Mouse (Mus musculus): ENCODE measurements around the gene Rdh11.
"Not testable (repeated sequence)": the region's sequence is repeated elsewhere in the genome, so short reads cannot be mapped to it uniquely, and the experiment has no call there.

Gene Rdh11

DNA sequence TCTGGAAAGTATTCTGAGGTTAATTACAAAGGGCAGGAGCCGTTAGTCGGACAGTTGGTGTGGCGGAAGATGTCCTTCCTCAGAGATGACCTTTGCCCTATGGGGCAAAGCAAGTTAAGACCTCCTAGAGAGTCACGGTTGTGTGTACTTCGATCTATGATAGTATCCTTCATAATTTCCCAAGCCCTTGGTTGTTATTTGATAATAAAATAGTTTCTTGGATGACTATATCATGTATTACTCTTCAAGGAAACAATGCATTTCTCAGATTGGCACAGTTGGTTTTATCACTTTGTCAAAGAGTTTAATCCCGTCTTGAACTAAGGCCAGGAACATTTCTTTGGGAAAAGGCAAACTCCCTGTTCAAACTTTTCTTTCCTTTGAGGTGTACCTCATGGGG is at the start of gene Rdh11:
Gene Rdh11, minus strand, starts transcription at position 101 of the 400 bp plus-strand sequence.
- peak; percentile 38 for DNase-seq

DNA sequence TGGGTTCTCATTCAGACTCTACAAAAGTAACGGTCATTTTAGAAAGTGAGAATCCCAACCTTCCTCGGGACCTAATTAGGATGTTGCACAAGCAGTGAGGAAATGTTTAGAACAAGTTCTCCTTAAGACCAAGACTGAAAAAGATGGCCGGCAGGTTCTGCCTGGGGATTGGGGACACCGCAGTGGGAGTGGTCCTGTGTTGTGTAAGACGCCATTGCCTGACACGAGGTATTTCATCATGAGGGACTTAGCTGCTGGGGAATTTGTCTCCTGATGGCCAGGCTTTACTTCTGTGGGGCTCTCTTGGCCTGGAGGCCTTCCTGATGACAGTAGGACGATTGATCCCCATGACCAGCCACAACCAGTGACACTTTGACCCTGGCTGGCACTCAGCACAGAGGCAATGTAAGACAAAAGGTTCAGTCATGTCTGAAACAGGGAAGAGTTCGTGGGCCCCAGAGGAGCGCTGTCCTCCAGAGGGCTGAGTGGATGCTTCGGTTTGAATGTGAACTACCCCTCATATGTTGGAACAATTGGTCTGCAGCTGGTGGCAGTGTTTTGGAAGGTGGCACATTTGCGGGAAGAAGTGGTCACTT is 43.5 kb upstream of the Rdh11 start:
- no peak for DNase-seq

DNA sequence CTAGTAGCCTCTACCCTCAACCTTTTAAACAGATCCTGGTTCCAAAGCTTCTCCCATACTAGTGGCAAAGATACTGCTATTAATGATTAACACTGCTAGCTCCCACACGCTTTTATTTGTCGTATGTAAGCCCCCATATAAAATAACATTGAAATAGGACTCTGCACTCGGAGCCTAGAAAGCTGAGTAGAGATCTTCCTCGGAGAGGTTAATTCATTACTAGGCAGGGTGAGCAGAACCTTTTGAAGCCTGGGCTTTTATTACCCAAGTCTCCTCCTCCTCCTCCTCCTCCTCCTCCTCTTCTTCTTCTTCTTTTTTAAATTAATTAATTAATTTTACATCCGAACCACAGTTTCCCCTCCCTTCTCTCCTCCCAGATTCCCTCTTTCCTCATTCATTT is 25.4 kb upstream of the Rdh11 start:
- peak; percentile 6 for DNase-seq

DNA sequence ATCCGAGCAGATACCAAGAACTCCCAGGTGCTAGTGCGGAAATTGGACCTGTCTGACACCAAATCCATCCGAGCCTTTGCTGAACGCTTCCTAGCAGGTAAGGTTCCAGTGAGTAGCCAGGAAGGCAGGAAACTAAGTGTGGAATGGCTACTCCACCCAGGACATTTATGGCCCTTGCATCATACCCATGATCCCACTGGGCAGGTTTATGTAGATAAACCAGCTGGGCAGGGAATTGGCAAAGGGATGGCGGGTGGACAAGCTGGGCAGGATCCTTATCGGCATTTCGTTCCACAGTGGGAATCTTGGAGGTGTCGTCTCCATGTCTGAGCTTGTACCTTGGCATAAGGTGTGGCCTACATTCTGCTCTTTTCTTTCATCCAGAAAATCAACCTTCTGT is 19.4 kb upstream of the Rdh11 start:
- DNase-seq: no peak

DNA sequence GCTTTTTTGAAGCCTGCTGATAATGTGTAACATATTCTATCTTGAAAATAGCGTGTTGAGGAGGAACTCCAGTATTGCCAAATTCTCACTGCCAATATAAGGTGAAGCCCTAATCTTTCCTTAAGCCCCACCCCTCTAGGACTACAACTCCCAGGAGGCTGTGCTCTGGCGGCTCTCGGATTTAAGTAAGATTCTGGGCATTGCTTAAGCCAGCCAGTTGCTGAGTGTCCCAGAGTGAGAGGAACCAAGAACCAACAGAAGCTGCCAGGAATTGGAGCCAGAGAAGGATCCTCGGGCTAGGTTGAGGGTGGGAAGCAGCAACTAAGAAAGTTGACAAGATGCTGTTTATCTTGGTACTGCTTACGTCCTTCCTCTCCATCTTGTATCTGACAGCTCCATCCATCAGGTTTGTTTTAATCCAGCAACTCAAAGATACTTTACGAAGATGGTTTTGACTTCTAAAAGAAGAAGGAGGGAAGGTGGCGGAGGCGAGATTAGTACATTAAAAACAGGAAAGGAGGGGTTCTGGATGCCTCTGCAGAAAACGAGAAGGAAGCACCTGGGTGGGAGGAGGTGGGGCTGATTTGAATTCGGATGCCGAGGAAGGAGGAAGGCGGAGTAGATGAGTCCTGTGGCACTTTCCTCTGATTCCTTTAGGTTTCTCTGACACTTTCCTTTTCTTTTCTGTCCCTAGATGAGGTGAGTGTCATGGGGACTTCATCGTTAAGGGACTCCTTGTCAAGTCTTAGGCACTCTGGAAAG is 16.8 kb upstream of the Rdh11 start, which contains the start of gene Rdh12:
Gene Rdh12, plus strand, starts transcription at position 212 of the 762 bp plus-strand sequence.
- DNase-seq: no peak

DNA sequence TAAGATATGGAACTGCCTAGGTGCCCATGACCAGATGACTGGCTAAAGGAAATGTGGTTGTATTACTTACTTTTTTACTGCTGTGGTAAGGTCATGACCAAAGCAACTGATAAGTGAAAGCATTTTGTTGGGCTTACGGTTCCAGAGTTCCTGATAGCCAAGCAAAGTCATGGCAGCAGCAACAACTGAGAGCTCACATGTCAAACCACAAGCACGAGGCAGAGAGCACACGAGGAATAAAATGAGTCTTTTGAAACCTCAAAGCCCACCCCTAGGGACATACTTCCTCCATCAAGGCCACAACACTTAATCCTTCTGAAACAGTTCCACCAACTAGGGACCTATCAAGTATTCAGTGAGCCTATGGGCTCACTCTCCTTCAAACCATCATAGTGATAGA is 9.8 kb upstream of the Rdh11 start:
- no peak for DNase-seq

DNA sequence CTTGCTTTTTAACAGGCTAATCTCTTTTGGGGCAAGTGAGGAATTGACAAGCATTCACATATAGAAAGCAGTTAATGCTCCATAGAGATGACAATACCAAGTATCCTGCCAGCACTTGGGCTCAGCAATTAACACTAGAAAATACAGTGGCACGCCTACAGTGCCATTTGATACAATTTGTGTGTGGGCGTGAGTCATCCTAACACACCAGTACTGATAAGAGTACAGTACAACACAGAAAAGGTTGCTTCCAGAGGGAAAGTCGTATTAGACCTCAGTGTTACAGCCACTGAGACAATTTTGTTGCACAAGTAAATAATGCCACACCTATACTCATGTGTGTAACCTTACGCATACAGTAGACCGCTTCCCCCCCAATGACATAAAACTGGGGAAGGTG is 5.0 kb upstream of the Rdh11 start:
- DNase-seq: no peak

DNA sequence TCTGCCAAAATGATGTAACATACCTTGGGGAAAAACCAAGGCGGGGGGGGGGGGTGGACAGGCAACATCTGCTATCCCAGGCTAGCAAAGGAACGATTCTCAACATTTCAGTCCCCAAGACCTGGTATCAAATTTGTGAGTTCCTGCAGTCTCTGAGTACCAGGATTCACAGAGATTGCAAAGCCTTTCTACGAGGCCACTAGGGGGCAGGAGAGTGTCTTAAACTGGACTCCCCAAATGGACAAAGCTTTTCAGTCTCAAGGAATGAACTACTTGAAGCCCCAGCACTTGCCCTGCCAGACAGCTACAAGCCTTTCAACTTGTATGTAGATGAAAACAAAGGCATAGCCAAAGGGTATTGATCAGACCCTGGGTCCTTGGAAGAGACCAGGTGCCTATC is 1.3 kb upstream of the Rdh11 start:
- peak; percentile 72 for DNase-seq

DNA sequence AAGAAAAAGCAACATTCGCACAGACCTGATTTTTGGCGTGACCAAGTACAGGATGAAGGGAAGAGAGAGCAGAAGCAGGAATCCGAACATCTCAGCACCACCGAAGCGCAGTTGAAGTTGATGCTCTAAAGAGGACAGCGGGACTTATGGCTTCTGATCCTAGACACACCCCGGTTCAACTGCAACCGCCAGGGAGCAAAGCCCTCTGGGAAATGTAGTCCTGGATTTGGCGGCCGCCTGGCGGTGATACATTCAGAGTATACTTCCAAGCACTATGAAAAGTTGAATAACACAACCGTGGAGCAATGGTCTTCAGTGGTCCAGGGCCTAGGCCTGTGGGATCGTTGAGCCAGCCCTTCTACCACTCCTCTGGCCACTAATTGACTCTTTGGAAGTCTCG is 392 bp downstream of the Rdh11 start:
- DNase-seq: peak; percentile 72

DNA sequence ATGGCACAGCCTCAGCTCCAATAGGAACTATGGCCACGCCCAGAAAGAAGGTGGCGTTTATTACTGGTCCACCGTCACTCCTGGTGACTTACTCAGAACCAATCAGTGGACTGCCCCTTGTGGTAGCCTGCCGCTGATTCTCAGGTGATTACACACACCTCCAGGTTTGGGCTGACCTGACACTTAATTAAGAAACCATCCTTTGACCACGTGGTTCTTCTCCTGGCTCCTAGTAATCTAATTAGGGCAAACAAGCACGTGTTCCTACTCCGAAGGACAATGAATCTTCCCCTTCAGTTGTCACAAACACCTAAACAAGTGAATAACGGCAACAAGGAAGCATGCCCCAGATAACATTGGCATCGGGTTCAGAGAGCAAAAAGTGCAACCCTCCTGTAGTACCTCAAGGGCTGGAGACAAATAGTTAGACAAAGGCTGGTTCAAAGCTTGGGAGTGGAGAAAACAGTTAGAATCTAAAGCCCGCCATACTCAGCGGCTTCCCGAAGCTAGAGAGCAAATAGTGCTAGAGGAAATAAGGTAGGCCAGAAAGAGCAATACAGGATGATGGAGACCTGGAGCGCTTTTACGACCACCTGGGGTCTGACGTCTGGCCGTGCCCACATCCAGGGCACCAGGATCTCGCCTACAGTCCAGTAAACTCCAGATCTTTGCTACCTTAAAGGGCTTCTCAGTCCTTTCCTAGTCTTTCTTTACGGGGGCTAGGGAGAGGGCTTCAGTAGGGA is 991 bp downstream of the Rdh11 start:
- peak; percentile 58 for DNase-seq

DNA sequence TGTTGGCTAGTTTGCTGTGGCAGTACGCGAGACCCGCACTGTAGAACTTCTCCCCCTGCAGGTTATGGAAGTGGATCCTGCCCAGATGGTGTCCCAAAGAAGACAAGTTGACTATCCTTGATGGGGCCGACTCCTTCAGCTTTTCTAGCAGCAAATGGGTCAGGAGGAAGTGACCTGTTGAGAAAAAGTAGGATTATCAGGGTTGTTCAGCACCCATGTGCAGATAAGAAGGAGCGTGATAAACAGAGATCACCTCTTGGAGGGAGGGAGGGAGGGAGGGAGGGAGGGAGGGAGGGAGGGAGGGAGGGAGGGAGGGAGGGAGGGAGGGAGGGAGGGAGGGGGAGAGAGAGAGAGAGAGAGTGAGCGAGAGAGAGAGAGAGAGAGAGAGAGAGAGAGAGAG is 6.9 kb downstream of the Rdh11 start:
- not testable (repeated sequence) for DNase-seq

DNA sequence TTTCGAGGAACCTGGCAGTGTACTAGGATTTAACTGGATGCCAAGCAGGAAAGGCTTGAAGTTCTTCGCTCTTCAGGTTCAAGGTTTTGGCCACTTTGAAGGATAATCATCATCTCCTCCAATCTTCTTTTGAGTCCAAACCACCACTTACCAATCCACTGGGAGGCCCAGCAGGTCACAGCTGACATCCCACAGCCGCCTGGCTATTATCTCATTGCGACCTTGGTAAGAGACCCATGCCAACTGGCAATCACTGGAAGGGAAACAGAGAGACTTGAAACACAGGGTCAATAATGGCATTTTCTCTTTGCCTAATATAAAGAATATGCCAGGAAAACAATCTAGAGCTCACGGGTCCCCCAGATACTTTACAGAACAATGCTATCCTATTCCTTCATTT is 16.1 kb downstream of the Rdh11 start:
- DNase-seq: no peak

DNA sequence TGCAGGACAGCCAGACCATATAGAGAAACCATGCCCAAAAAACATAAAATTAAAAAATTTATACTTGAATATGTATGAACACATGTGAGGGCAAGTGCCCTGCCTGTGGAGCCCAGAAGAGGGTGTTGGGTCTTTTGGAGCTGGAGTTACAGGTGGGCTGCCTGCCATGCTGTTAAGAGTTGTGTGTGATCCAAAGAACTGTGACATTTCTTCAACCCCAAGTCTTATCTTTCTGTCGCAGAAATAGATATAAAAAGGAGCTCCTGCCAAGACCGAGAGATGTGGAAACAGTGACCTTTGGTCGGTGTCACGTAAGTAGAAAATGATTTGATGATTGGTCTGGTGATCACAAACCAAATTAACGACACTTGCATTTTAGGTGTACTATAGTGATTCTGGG is 18.4 kb downstream of the Rdh11 start:
- DNase-seq: no peak

DNA sequence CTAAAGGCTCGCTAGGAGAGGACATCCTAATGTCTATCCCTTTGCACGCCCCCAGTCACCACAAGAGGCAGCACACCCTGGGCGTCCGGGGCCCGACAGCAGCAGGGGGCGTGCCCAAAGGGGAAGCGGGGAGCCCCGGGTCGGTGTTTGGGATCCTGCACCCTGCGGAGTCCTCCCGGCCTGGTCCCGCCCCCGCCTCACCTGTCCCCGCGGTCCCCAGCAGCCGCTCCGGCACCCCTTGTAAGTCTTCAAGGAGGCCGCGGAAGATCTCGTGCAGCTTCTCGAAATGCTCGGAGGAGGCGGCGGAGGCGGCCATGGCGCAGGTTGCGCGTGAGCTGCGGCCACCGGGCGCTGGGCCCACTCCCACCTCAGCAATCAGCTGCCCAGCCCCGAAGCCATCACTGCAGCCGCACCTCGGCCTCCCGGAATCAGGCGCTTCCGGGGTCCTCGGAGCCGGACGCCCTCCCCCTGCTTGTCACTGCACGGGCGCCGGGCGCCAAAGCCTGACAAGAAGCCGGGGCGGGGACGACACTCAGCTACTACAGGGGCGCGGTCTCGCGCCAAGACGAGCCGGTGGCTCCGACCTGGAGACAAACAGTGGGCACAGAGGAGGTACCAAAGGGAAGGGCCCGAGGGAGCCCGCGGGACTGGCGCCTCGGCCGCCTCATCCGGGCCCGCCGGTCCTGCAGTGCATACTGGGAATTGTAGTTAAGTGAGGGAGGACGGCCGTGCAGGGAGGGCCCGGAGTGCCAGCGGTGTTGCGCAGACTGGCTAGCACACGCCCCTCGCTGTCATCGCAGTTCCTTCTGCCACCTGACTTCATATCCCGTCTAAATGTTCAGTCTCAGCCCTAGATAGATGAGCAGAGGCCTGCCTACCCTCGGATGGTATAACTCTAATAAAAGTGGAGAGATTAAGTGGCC is 19.8 kb downstream of the Rdh11 start, which contains the start of gene Vti1b:
Gene Vti1b, minus strand, starts transcription at position 649 of the 923 bp plus-strand sequence.
- DNase-seq: peak; percentile 95

DNA sequence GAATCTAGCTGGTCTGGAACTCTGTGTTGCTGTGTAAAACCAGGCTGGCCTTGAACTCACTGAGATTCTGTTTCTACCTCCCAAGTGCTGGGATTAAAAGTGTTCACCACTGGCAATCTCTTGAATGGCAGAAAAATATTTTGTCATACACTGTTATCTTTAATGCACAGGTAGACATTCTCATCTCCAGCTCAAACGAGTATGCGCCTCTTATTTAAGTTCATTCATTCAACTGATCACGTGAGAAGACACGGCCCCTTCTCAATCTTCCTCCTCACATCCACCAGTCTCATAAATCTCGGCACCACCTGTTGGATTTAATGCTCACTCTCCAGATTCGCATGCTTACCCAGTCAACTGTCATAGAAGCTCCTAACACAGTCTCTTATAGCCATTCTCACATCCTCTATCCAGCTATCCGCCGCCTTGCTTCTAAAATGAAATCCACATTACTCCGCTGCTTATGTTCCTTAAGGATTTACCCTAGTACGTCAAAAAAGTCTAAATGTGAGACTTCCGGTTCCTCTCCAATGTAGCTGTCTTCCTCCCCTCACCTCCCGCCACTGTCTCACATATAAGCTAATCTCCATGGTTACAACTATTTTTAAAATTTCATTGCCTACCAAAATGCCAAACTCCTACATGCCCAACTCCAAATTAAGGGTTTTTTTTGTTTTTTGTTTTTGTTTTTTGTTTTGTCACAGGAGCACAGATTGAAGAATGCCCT is 20.7 kb downstream of the Rdh11 start:
- DNase-seq: no peak

DNA sequence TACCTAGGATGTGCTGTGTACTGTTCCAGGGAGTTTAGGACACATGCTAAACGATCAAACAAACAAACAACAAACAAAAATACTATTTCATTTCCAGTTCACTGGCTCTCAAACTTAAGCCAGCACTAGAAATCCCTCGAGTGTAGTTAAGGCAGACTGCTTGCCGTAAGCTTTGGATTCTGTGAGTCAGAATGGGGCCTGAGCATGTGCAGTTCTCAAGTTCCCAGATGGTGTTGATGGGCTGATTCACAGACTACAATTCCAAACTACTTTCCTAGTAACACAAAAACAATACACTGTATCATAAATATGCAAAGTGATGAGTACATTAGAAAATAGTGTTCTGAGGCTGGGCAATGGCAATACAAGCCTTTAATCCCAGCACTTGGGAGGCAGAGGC is 21.7 kb downstream of the Rdh11 start:
- no peak for DNase-seq

DNA sequence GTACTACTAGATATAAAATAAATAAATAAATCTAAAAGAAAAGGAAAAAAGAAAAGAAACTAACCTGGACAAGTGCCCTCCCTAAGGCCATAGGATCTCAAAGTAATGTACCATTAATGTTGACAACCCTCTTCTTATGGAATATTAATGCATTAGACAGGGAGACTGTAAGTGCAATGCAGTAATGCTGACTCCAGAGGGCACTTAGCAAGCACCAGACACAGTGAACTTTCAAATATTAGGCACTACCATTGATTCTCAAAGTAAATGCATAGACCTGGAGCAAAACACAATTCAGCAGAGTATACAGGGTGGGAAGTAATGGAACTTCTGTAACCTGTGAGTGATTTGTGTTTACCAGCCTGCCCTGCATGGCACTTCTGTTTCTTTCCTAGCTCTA is 22.9 kb downstream of the Rdh11 start:
- no peak for DNase-seq

DNA sequence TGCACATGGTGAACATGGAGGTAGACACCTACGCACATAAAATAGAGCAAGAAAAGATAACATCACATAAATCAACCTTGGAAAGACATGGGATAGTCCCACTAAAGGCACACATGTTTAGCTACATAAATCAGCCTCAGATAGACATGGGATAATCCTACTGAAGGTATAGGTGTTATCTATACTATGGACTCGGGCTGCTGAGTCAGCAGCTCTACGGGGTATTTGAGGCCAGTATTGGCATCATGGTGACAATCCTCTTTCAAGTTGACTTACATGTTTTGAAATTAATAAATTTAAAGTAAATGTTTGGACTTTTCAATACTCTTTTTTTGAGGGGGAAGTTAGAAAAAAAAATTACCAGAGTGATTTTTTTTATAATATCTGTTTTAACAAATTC is 29.2 kb downstream of the Rdh11 start:
- DNase-seq: no peak

DNA sequence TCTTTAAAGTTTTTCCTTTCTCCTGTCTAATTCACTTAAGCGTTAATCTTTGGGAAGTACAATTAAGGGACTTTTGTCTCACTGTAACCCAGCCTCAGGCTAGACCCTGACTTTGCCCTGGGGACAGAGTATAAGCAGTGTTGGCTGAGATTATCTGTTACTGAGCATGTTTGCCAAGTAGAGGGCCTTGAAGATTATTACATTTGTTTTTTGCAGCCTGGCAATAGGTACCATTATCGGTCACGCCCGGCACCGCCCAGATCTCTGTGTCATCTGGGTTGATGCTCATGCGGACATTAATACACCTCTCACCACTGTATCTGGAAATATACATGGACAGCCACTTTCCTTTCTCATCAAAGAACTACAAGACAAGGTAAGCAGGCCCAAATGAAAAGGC is 42.4 kb downstream of the Rdh11 start:
- no peak for DNase-seq

DNA sequence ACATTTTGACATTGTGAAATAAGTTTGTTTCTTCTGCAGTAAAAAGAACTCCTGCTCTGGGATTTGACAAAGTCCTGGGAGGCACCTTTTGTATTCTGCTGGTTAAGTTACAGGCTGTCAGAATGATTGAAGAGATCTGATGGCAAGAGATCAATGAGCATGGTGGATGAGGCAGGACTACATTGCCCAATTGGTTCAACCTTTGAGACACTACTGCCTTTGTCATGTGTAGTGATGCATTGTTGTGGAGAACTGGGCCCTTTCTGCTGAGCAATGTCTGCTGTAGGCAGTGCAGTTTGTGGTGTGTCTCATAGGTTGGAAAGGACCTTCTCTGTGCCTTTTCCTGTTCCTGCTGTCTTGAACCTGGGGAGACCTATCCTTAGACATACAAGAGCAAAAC is 50.7 kb downstream of the Rdh11 start:
- no peak for DNase-seq

DNA sequence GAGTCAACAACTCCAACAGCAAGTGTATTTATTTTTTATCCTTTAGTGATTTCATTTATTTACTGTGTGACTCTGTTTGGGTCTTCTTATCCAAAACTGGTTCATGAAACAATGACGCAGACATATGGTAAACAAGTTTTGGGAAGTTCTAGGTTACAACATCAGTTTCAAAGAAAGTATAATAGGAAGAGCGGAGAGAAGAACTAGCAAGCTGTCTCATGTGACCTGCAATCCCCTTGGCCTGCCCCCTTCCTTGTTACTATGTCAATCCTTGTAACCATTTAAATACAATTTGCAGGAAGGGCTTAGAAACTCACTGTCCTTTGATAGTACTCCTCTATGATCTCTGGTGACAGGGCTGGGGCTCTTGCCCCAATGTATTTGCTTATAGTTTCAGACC is 51.3 kb downstream of the Rdh11 start:
- no peak for DNase-seq

DNA sequence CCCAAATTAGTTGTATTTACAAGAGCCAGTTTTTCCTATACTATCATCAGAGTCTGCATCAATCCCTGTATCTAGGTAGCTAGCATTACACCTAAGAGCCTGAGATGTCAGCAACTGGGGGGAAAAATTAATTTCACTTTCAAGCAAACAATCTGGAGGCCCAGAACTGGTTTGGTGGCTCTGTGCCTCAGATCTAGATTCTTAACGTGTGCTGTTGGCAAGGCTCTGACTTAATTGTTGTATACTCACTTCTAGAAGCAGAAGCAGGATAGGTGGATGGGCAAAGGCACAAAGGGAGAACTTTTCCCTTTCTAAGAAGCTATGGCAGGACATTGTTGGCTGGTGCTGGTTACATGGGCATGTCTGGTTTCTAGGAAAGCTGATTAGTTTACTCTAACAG is 52.7 kb downstream of the Rdh11 start:
- no peak for DNase-seq
